Mouse (Mus musculus): Measurements from ENCODE around the gene St5.

- TF ChIP-seq CTCF (IDR thresholded peaks at IDR 0.05; ENCODE audit: low read depth, low read length) (no peak), POLR2A (IDR thresholded peaks at IDR 0.05; ENCODE audit: borderline replicate concordance, low read depth, low read length) (no peak)
Measured at GRCm38 (mm10) chr7:109527536-109527935, 175.9 kb downstream of the St5 start.

Data from bone marrow macrophage, adult 2 months (primary cell).